Mouse (Mus musculus) lung, postnatal 25 days (tissue): ENCODE results near the gene Anks1.

Experiments used
- DNase-seq: peaks from one replicate; pipeline ENCODE4 v3.0.0; 2022; ENCODE audit warnings: low spot score

Anks1 gene

GRCm38 (mm10) chr17:28019785-28020696, 110.9 kb downstream of the Anks1 start:
- no peak for DNase-seq

GRCm38 (mm10) chr17:28021911-28022310, 112.8 kb downstream of the Anks1 start:
- DNase-seq: no peak

GRCm38 (mm10) chr17:28022854-28023655, 113.9 kb downstream of the Anks1 start:
- no peak for DNase-seq

- DNase-seq: no peak
Observed at GRCm38 (mm10) chr17:28025541-28025961, 116.4 kb downstream of the Anks1 start.

GRCm38 (mm10) chr17:28026111-28026872, 117.2 kb downstream of the Anks1 start:
- DNase-seq: no peak

GRCm38 (mm10) chr17:28027197-28027596, 118.1 kb downstream of the Anks1 start:
- DNase-seq: no peak

GRCm38 (mm10) chr17:28028236-28028635, 119.1 kb downstream of the Anks1 start:
- DNase-seq: no peak

- no peak for DNase-seq
Observed at GRCm38 (mm10) chr17:28029308-28029707, 120.2 kb downstream of the Anks1 start.

GRCm38 (mm10) chr17:28030446-28030845, 121.3 kb downstream of the Anks1 start:
- no peak for DNase-seq

GRCm38 (mm10) chr17:28031281-28031941, 122.3 kb downstream of the Anks1 start:
- DNase-seq: no peak

GRCm38 (mm10) chr17:28032219-28032618, 123.1 kb downstream of the Anks1 start:
- no peak for DNase-seq

GRCm38 (mm10) chr17:28033046-28033580, 124.0 kb downstream of the Anks1 start:
- no peak for DNase-seq

- DNase-seq: peak; percentile 92
Observed at GRCm38 (mm10) chr17:28034986-28035385, 125.9 kb downstream of the Anks1 start.

GRCm38 (mm10) chr17:28036813-28037756, 128.0 kb downstream of the Anks1 start:
- no peak for DNase-seq

- no peak for DNase-seq
Observed at GRCm38 (mm10) chr17:28040620-28041019, 131.5 kb downstream of the Anks1 start.

- no peak for DNase-seq
Observed at GRCm38 (mm10) chr17:28041298-28041697, 132.2 kb downstream of the Anks1 start.

- DNase-seq: no peak
Observed at GRCm38 (mm10) chr17:28042299-28042771, 133.2 kb downstream of the Anks1 start.

GRCm38 (mm10) chr17:28047017-28047416, 137.9 kb downstream of the Anks1 start:
- no peak for DNase-seq

- no peak for DNase-seq
Observed at GRCm38 (mm10) chr17:28047520-28047919, 138.4 kb downstream of the Anks1 start.

GRCm38 (mm10) chr17:28048425-28048824, 139.3 kb downstream of the Anks1 start:
- no peak for DNase-seq
